Mouse (Mus musculus) G1E (cell line): ENCODE results near the gene Cc2d1b. TPM values are rescaled to one million over a fixed set of nuclear protein-coding genes. Genes with fewer than 3 reads are reported as not detected.
A peak's percentile ranks its signal among the peaks of the same experiment; 100 is the strongest.

Experiments used
- ATAC-seq: 2 replicates; pipeline ENCODE4 v1.8.0; 2016; ENCODE audit warnings: mild to moderate bottlenecking; ENCODE audit not compliant: insufficient number of reproducible peaks, poor library complexity, low FRiP score, severe bottlenecking; ENCODE audit errors: extremely low read depth
- DNase-seq: peaks from one replicate; pipeline ENCODE4 v3.0.0; 2012; ENCODE audit warnings: low spot score
- H3K27me3 ChIP-seq: 2 replicates; pipeline ENCODE4 v1.6.1; 2012; ENCODE audit warnings: mild to moderate bottlenecking, low read length, inconsistent platforms; ENCODE audit not compliant: insufficient read depth
- H3K36me3 ChIP-seq: replicated peaks from 2 replicates; pipeline ENCODE3; 2012; ENCODE audit warnings: mild to moderate bottlenecking, inconsistent platforms
- H3K4me1 ChIP-seq: 2 replicates; pipeline ENCODE4 v1.6.1; 2012; ENCODE audit warnings: low read depth, low read length, inconsistent platforms, mixed read lengths; ENCODE audit not compliant: insufficient read depth
- H3K4me3 ChIP-seq: 2 replicates; pipeline ENCODE4 v1.5.1; 2012; ENCODE audit warnings: low read depth, mild to moderate bottlenecking, inconsistent platforms, low read length, moderate library complexity, mixed read lengths
- H3K9me3 ChIP-seq: replicated peaks from 2 replicates; pipeline ENCODE4 v1.6.1; 2012; ENCODE audit warnings: inconsistent platforms
- CTCF ChIP-seq: IDR thresholded peaks from 2 replicates; pipeline ENCODE4 v1.5.1; 2012; ENCODE audit warnings: low read depth, low read length, inconsistent platforms, mixed read lengths
- GATA1 ChIP-seq: IDR thresholded peaks from 2 replicates; pipeline ENCODE4 v1.6.1; 2012; ENCODE audit warnings: borderline replicate concordance, low read length, inconsistent platforms, mixed read lengths
- GATA2 ChIP-seq: IDR thresholded peaks from 2 replicates; pipeline ENCODE4 v1.6.1; 2012; ENCODE audit warnings: low read depth, low read length, inconsistent platforms, borderline replicate concordance
- POLR2AphosphoS5 ChIP-seq: IDR thresholded peaks from 2 replicates; pipeline ENCODE4 v1.6.1; 2012; ENCODE audit warnings: low read depth, low read length, inconsistent platforms; ENCODE audit not compliant: insufficient replicate concordance
- TAL1 ChIP-seq: conservative IDR thresholded peaks from 2 replicates; pipeline ENCODE4 v1.6.1; 2012; ENCODE audit warnings: low read depth, low read length, inconsistent platforms, mixed read lengths
- polyA plus RNA-seq: library from polyadenylated mRNA; stranded (reverse); fragments of >175 nt; gene quantifications from 2 replicates; pipeline ENCODE4 v1.2.3, GENCODE M21; 2012
- total RNA-seq, 2 experiments: library from RNA; stranded (forward) in 1 of 2; stranded (reverse) in 1 of 2; fragments of 200-1000 nt in 1 of 2; fragments of >200 nt in 1 of 2; fragmentation: Nextera tagmentation in 1 of 2; gene quantifications; 2 replicates each; pipeline ENCODE4 v1.2.3; 2014 to 2017

Cc2d1b gene
- total RNA-seq (2014; fragmentation: Nextera tagmentation) (35.0 and 45.7 TPM in 2 replicates), total RNA-seq (2017) (75.9 and 85.8 TPM in 2 replicates), polyA plus RNA-seq (73.5 and 80.8 TPM in 2 replicates)

GRCm38 (mm10) chr4:108619587-108620341, at the start of gene Cc2d1b:
Gene Cc2d1b, plus strand, starts transcription at chr4:108619940.
- Histone ChIP-seq H3K27me3 (no peaks in the 10 kb centered on the region), H3K36me3 (peaks cover 64% of the 10 kb centered on the region), H3K4me3 (peak within 1 kb of the TSS; percentile 73), H3K9me3 (no peaks in the 10 kb centered on the region), H3K4me1 (peaks cover 47% of the 10 kb centered on the region)
- peak; percentile 68 for ATAC-seq
- TF ChIP-seq GATA2 (no peak), POLR2AphosphoS5 (no peak), CTCF (no peak), TAL1 (no peak)
- peak; percentile 98 for DNase-seq

- peaks cover 80% of the 10 kb centered on the region for H3K36me3 ChIP-seq
- no peak for DNase-seq
Observed at GRCm38 (mm10) chr4:108572644-108573043, 47.1 kb upstream of the Cc2d1b start.

GRCm38 (mm10) chr4:108578840-108579742, 40.6 kb upstream of the Cc2d1b start, which contains the start of the genes Prpf38a and Orc1:
Gene Prpf38a, minus strand, starts transcription at chr4:108579336.
Gene Orc1, plus strand, starts transcription at chr4:108579423.
- peak; percentile 96 for ATAC-seq
- TF ChIP-seq CTCF (no peak), POLR2AphosphoS5 (0 out of 2 replicates have a peak, but pooled peaks have one; percentile 45)
- Histone ChIP-seq H3K4me1 (peaks cover 22% of the 10 kb centered on the region), H3K9me3 (no peaks in the 10 kb centered on the region), H3K27me3 (no peaks in the 10 kb centered on the region), H3K36me3 (peaks cover 35% of the 10 kb centered on the region), H3K4me3 (peak within 1 kb of the TSS; percentile 96)
- peak; percentile 87 for DNase-seq

More at GRCm38 (mm10) chr4:108572644-108573043, 47.1 kb upstream of the Cc2d1b start:
- Histone ChIP-seq H3K4me1 (peaks cover 12% of the 10 kb centered on the region), H3K27me3 (no peaks in the 10 kb centered on the region), H3K4me3 (no peak overlapping the region), H3K9me3 (no peaks in the 10 kb centered on the region)
- no peak for TF ChIP-seq TAL1
- TF ChIP-seq POLR2AphosphoS5: no peak
- TF ChIP-seq GATA2: no peak
- no peak for TF ChIP-seq CTCF
- TF ChIP-seq GATA1: no peak
- no peak for ATAC-seq

- Histone ChIP-seq H3K36me3 (peaks cover 32% of the 10 kb centered on the region), H3K4me1 (peaks cover 22% of the 10 kb centered on the region), H3K4me3 (peak overlapping the region; percentile 96), H3K9me3 (no peaks in the 10 kb centered on the region), H3K27me3 (no peaks in the 10 kb centered on the region)
- TF ChIP-seq GATA1 (no peak), TAL1 (no peak), GATA2 (no peak), CTCF (no peak), POLR2AphosphoS5 (no peak)
- no peak for DNase-seq
- no peak for ATAC-seq
Observed at GRCm38 (mm10) chr4:108579743-108580411, 39.9 kb upstream of the Cc2d1b start.

GRCm38 (mm10) chr4:108593376-108593775, 26.4 kb upstream of the Cc2d1b start:
- Histone ChIP-seq H3K4me1 (peaks cover 16% of the 10 kb centered on the region), H3K9me3 (no peaks in the 10 kb centered on the region), H3K27me3 (no peaks in the 10 kb centered on the region), H3K4me3 (no peak overlapping the region), H3K36me3 (peaks cover 92% of the 10 kb centered on the region)
- no peak for DNase-seq
- TF ChIP-seq CTCF (no peak), GATA1 (no peak), TAL1 (no peak), POLR2AphosphoS5 (no peak), GATA2 (no peak)
- no peak for ATAC-seq

- Histone ChIP-seq H3K4me1 (no peaks in the 10 kb centered on the region), H3K36me3 (peaks cover 91% of the 10 kb centered on the region), H3K9me3 (no peaks in the 10 kb centered on the region), H3K27me3 (no peaks in the 10 kb centered on the region), H3K4me3 (no peak overlapping the region)
- ATAC-seq: no peak
- no peak for DNase-seq
- TF ChIP-seq TAL1 (no peak), GATA2 (no peak), POLR2AphosphoS5 (no peak), CTCF (no peak), GATA1 (no peak)
Observed at GRCm38 (mm10) chr4:108595785-108596184, 24.0 kb upstream of the Cc2d1b start.
